Mouse (Mus musculus): ENCODE measurements around the gene Tmsb4x.

- no peak for TF ChIP-seq CTCF (conservative IDR thresholded peaks at IDR 0.05; ENCODE audit: low read length)
- no peak for TF ChIP-seq POU5F1 (IDR thresholded peaks at IDR 0.05; ENCODE audit: borderline replicate concordance, low read length)
Observed at GRCm38 (mm10) chrX:167171281-167171680, 37.8 kb downstream of the Tmsb4x start.
